Mouse (Mus musculus): ENCODE measurements around the gene Lrguk. TPM values are rescaled to one million over a fixed set of nuclear protein-coding genes. Genes with fewer than 3 reads are reported as not detected.
A peak's percentile ranks its signal among the peaks of the same experiment; 100 is the strongest.

The Lrguk gene
- total and polyA plus RNA-seq, 2 experiments from 2014 or later: 0.99 to 1.2 TPM

- no peaks in the 10 kb centered on the region for H3K9me3 ChIP-seq (ENCODE audit: low read length)
- H3K4me2 ChIP-seq (ENCODE audit: low read depth, low read length): no peak overlapping the region
- peaks cover 3% of the 10 kb centered on the region; the same call in 1 of the 2 replicates for H3K4me1 ChIP-seq (ENCODE audit: insufficient read depth, low read length)
- no peak for TF ChIP-seq CTCF (IDR thresholded peaks at IDR 0.05; ENCODE audit: low read depth)
- H3K36me3 ChIP-seq (ENCODE audit: insufficient read depth, low read length): peaks cover 23% of the 10 kb centered on the region
- H3K9ac ChIP-seq (replicated peaks; ENCODE audit: low read length): no peak overlapping the region
- ATAC-seq: no peak
- H3K27me3 ChIP-seq (ENCODE audit: insufficient read depth, low read length): no peaks in the 10 kb centered on the region
- no peak overlapping the region for H3K27ac ChIP-seq
- H3K4me3 ChIP-seq (ENCODE audit: low read length): no peak overlapping the region
- 75% methylated on average over 7 of the region's 7 CpGs for WGBS
- no peak for DNase-seq (ENCODE audit: low spot score)
Observed at GRCm38 (mm10) chr6:34170844-34171494, 141.7 kb downstream of the Lrguk start.

- Histone ChIP-seq H3K4me1 (ENCODE audit: insufficient read depth, low read length) (peaks cover 8% of the 10 kb centered on the region; the same call in 1 of the 2 replicates), H3K4me3 (ENCODE audit: low read length) (no peak overlapping the region), H3K27me3 (ENCODE audit: insufficient read depth, low read length) (no peaks in the 10 kb centered on the region), H3K27ac (no peak overlapping the region), H3K9me3 (ENCODE audit: low read length) (no peaks in the 10 kb centered on the region), H3K9ac (replicated peaks; ENCODE audit: low read length) (no peak overlapping the region), H3K4me2 (ENCODE audit: low read depth, low read length) (no peak overlapping the region), H3K36me3 (ENCODE audit: insufficient read depth, low read length) (peaks cover 15% of the 10 kb centered on the region; the same call in 1 of the 2 replicates)
- WGBS: 87% methylated on average over 12 of the region's 12 CpGs
- ATAC-seq (no peak), DNase-seq (ENCODE audit: low spot score) (no peak)
- TF ChIP-seq CTCF (IDR thresholded peaks at IDR 0.05; ENCODE audit: low read depth): no peak
Observed at GRCm38 (mm10) chr6:34171748-34172457, 142.7 kb downstream of the Lrguk start.

- TF ChIP-seq CTCF (IDR thresholded peaks at IDR 0.05; ENCODE audit: low read depth): no peak
- H3K27me3 ChIP-seq (ENCODE audit: insufficient read depth, low read length): no peaks in the 10 kb centered on the region
- no peak overlapping the region for H3K9ac ChIP-seq (replicated peaks; ENCODE audit: low read length)
- H3K36me3 ChIP-seq (ENCODE audit: insufficient read depth, low read length): peaks cover 11% of the 10 kb centered on the region; the same call in 1 of the 2 replicates
- no peak overlapping the region for H3K4me2 ChIP-seq (ENCODE audit: low read depth, low read length)
- DNase-seq (ENCODE audit: low spot score) (no peak), ATAC-seq (no peak)
- H3K4me1 ChIP-seq (ENCODE audit: insufficient read depth, low read length): peaks cover 8% of the 10 kb centered on the region; the same call in 1 of the 2 replicates
- no peaks in the 10 kb centered on the region for H3K9me3 ChIP-seq (ENCODE audit: low read length)
- no peak overlapping the region for H3K27ac ChIP-seq
- WGBS: 69% methylated on average over 12 of the region's 12 CpGs
- H3K4me3 ChIP-seq (ENCODE audit: low read length): no peak overlapping the region
Observed at GRCm38 (mm10) chr6:34173251-34173650, 144.0 kb downstream of the Lrguk start.

- Histone ChIP-seq H3K27me3 (ENCODE audit: insufficient read depth, low read length) (no peaks in the 10 kb centered on the region), H3K4me1 (ENCODE audit: insufficient read depth, low read length) (peaks cover 8% of the 10 kb centered on the region; the same call in 1 of the 2 replicates), H3K4me2 (ENCODE audit: low read depth, low read length) (no peak overlapping the region), H3K9ac (replicated peaks; ENCODE audit: low read length) (no peak overlapping the region), H3K27ac (no peak overlapping the region), H3K9me3 (ENCODE audit: low read length) (no peaks in the 10 kb centered on the region), H3K4me3 (ENCODE audit: low read length) (no peak overlapping the region), H3K36me3 (ENCODE audit: insufficient read depth, low read length) (peaks cover 4% of the 10 kb centered on the region; the same call in 1 of the 2 replicates)
- no peak for ATAC-seq
- WGBS: 92% methylated on average over 8 of the region's 8 CpGs
- no peak for DNase-seq (ENCODE audit: low spot score)
- no peak for TF ChIP-seq CTCF (IDR thresholded peaks at IDR 0.05; ENCODE audit: low read depth)
Observed at GRCm38 (mm10) chr6:34174715-34175114, 145.5 kb downstream of the Lrguk start.

- Histone ChIP-seq H3K27me3 (ENCODE audit: insufficient read depth, low read length) (no peaks in the 10 kb centered on the region), H3K4me1 (ENCODE audit: insufficient read depth, low read length) (peaks cover 8% of the 10 kb centered on the region; the same call in 1 of the 2 replicates), H3K4me3 (ENCODE audit: low read length) (peak overlapping the region; percentile 66), H3K9me3 (ENCODE audit: low read length) (no peaks in the 10 kb centered on the region), H3K36me3 (ENCODE audit: insufficient read depth, low read length) (no peaks in the 10 kb centered on the region), H3K9ac (replicated peaks; ENCODE audit: low read length) (peak overlapping the region; percentile 58), H3K4me2 (ENCODE audit: low read depth, low read length) (peak overlapping the region; percentile 85), H3K27ac (peak overlapping the region; percentile 81)
- DNase-seq (ENCODE audit: low spot score) (no peak), ATAC-seq (peak; percentile 87)
- TF ChIP-seq CTCF (IDR thresholded peaks at IDR 0.05; ENCODE audit: low read depth): no peak
- WGBS: 3% methylated on average over 29 of the region's 29 CpGs
Observed at GRCm38 (mm10) chr6:34176111-34176863, 147.0 kb downstream of the Lrguk start.

- Histone ChIP-seq H3K9me3 (ENCODE audit: low read length) (no peaks in the 10 kb centered on the region), H3K4me3 (ENCODE audit: low read length) (peak within 1 kb of the TSS; percentile 66), H3K27me3 (ENCODE audit: insufficient read depth, low read length) (no peaks in the 10 kb centered on the region), H3K4me2 (ENCODE audit: low read depth, low read length) (peak within 1 kb of the TSS; percentile 85), H3K27ac (peak within 1 kb of the TSS; percentile 81), H3K9ac (replicated peaks; ENCODE audit: low read length) (peak within 1 kb of the TSS; percentile 58), H3K4me1 (ENCODE audit: insufficient read depth, low read length) (peaks cover 8% of the 10 kb centered on the region; the same call in 1 of the 2 replicates), H3K36me3 (ENCODE audit: insufficient read depth, low read length) (no peaks in the 10 kb centered on the region)
- WGBS: under 1% methylated on average over 29 of the region's 29 CpGs
- DNase-seq (ENCODE audit: low spot score): peak; percentile 99
- TF ChIP-seq CTCF (IDR thresholded peaks at IDR 0.05; ENCODE audit: low read depth): 0 out of 2 replicates have a peak, but pooled peaks have one; percentile 21
- ATAC-seq: peak; percentile 99
Observed at GRCm38 (mm10) chr6:34176864-34177247, 147.6 kb downstream of the Lrguk start, which contains the start of gene Slc35b4. Gene Slc35b4, minus strand, starts transcription at chr6:34177111.
